Mouse (Mus musculus): ENCODE results near the gene Rad23a. TPM values are rescaled to one million over a fixed set of nuclear protein-coding genes. Genes with fewer than 3 reads are reported as not detected.

Rad23a gene
- total RNA-seq, 2 experiments from 2014 or later: 26.3 to 34.4 TPM

DNA sequence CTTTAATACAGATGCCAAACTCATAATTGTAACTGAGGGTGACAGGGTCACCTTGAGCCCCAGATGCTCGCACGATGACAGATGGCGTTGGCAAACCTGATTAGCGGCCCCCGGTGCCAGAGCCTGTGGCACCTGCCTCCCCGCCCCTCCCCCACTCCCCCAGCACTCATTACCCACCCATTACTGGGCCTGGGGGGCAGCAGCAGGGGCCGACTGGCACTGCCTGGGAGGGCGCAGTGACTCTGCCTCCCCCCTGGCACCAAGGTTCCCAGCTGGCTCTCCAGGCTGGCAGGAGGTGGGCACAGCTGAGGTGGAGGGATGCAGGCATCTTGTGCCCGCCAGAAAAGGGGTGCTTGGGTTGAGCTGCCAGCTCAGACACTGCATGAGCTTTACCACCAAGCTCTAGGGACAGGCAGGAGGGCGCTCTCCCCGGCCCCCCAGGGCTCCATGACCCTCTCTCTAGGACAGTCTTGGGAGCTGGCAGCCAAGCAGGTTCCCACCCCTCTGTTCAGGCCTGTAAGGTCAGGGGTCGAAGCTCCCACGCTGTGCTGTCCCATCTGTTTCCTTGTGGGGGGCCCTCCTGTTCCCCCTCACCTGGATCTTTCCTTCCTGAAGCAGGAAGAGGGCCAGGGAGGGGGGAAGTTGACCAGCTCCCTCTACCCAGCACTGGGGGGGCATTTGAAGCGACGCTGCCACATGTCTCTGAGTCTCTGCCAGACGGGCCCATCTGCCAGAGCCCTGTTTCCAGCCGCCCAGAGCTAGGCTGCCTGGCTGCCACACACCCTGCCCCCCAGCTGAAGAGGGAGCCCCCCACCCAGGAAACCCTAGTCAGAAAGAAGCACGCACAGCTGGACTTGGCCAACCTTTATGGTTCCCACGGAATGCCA is 25.7 kb downstream of the Rad23a start:
- no peak for ATAC-seq (replicated peaks; ENCODE audit: poor library complexity)

DNA sequence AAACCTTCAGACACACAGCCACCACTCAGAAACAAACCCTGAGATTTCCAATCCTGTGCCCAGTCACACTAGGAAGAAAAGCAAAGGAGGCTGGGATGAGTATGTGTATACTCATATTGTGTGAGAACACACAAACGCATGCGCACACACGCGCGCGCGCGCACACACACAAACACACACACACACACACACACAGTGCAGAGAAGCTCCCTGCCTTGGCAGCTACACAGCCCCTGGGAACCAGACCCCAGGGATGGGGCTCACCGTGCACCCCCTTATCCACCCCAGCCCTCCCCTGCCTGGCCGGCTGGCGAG is 26.3 kb downstream of the Rad23a start:
- no peak for ATAC-seq (replicated peaks; ENCODE audit: poor library complexity)

DNA sequence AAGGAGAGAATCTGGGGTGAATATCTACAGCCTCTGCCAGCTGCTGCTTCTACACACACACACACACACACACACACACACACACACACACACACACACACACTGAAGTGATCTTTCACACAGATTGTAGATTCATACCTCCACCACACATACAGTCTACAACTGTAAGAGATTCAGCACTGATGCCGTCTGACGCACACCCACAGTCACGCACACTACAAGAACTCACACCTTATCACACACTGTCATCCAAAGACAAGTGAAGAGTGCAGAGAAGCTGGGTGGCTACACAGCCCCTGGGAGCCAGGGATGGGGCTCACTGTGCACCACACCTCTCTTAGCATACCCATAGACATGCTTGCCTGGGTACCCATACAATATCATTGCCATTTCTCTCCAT is 26.6 kb downstream of the Rad23a start:
- no peak for ATAC-seq (replicated peaks; ENCODE audit: poor library complexity)

DNA sequence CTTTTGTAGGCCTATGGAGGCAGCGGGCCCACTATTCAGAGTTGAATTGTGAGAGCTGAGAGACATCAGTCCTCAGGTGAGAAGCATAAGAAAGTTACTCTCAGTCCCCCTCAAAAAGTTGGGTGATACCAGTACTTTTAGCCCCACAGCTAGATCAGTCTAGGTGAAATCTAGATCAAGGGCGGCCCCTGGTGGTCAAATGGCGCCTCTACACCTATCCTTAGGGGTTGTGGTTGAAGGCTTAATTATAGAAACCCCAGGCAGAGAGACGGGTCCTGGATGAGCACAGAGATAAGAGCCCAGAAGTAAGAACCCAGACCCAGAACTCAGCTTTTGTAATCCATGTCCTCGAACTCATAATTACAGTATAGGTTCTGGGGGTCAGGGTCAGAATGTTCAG is 27.4 kb downstream of the Rad23a start:
- ATAC-seq (replicated peaks; ENCODE audit: poor library complexity): peak; percentile 70

DNA sequence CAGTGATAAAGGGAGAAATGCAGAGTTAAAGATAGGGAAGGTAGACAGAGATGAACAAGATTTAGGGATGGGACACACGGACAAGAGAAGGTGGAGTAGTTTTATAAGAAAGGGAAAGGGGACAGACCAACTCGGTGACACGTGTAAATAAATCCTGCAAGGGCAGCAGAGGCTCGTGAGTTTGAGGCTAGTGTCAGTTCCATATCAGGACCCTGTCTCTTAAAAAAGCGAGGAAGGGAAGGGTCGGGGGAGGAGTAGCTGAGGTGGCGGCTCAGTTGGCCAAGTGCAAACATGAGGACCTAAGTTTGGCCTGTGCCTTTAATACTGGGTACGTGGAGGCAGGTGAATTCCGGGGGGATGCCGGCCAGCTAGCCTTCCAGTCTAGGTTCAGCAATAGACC is 29.2 kb downstream of the Rad23a start:
- no peak for ATAC-seq (replicated peaks; ENCODE audit: poor library complexity)

DNA sequence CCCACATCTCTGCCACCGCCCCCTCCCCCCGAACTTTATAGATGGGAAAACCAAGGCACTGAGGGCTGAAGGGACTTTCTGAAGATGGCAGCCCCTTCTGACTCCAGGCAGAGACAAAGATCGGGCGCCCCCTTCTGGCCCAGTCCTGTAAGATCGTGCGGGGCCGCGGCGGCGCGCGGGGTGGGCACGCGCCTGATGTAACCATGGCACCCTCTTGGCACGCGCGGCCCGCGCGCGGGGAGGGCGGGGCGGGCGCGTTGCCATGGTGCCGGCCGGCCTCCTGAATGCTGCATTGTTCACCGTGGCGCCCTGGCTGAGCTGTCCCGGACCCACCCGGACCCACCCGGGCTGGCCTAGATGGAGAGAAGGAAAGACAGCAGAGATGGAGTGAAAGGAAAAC is 29.6 kb downstream of the Rad23a start:
- peak; percentile 77 for ATAC-seq (replicated peaks; ENCODE audit: poor library complexity)

DNA sequence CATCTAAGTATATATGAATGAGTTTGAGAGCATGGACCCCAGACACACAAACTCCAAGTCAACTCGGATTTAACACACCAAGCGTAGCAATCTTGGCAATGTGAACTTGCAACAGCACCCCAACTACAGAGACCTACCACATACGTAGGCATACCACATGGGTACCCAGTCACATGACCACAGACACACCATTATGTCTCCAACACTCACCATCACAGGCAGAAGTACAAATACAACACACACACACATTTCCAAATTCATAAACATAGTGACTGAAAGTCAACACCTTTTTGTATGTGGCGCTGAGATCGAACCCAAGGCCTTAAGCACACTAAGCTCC is 30.6 kb downstream of the Rad23a start:
- ATAC-seq (replicated peaks; ENCODE audit: poor library complexity): no peak

DNA sequence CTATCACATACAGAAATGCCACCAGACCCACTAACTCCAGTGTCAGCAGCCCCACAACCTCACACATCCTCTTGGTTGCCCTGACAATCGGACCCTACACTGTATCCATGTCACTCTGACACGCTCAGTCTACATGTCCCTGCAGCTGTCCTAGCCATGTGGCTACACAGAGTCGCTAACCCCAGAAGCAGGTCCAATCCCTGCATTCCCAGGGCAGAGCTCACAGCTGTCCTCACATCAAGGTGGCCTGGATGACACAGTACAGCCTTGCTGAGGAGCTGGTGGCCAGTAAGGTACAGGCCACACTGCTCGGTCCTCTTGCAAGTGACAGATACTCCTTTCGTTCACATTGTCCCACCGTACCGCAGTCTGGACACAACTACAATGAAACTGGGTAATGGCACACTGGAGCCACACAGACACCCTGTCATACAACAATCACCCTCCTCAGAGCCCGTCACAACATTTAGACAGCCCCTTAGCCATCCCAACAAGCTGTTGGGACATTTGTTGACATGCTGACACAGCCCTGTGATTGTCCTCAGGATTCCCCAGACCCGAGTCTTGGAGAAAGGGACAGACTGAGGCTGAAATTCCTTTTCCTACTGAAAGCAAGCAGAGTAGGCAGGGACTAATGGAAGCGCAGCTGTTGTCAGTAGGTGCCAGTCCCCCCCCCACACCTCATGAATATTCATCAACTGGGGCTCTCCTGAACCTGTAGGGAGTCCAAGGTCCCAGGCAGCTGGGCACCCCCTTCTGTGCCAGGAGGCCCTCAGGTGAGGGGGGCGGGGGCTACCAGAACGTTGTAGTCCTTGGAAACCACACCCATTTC is 31.1 kb downstream of the Rad23a start:
- no peak for ATAC-seq (replicated peaks; ENCODE audit: poor library complexity)

DNA sequence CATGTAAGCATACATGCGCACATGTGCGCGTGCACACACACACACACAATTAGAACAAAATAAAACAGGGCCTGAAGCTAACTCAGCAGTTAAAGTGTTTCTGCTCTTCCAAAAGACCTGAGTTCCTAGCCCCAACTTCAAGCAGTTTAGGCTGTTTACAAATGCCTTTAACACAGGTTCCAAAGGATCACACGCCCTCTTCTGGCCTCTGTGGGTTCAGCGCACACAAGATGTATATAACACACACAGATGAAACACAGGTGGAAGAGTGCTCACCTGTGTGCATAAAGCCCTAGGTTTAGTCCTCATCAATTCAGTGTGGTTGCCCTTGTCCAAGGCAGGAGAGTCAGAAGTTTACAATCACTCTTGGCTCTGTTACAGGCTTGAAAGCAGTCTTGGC is 34.4 kb downstream of the Rad23a start:
- no peak for ATAC-seq (replicated peaks; ENCODE audit: poor library complexity)

DNA sequence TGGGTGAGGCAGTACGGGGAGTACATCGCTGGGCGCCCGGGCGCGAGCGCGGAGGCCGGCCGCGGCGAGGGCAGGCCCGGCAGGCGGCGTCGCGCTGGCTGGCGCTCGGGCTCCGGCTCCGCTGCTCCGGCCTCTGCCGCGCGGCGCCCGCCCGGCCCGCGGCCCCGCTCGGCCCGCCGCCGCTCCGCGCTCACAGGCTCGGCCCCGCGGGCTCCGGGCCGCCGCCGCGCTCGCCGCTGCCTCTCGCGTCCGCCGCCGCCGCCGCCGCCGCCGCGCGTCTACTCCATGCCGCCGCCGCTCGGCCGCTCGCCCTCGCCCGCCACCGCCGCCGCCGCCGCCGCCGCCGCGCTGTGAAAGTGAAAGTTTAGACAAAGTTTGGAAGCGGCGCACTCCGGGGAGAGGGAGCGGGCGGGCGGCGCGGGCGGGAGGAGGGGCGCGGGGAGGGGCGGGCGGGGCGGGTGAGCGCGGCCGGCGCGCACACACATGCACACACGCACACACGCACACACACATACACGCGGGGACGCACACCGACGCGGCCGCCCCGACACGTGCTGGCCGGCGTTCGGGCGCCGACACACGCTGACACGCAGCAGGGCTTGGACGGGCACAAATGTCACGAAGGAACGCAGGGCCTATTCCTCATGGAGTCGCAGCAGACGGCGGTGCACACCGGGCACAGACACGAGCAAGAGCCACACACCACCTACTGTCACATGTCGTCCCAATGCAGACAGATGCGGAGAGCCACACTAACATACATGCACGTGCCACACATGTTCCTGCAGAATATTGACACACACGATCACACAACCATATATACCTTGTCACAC is 40.2 kb downstream of the Rad23a start, which contains the start of gene Nfix:
Nfix (minus strand) TSS at position 346 of the 833 bp plus-strand sequence.
- peak; percentile 48 for ATAC-seq (replicated peaks; ENCODE audit: poor library complexity)

DNA sequence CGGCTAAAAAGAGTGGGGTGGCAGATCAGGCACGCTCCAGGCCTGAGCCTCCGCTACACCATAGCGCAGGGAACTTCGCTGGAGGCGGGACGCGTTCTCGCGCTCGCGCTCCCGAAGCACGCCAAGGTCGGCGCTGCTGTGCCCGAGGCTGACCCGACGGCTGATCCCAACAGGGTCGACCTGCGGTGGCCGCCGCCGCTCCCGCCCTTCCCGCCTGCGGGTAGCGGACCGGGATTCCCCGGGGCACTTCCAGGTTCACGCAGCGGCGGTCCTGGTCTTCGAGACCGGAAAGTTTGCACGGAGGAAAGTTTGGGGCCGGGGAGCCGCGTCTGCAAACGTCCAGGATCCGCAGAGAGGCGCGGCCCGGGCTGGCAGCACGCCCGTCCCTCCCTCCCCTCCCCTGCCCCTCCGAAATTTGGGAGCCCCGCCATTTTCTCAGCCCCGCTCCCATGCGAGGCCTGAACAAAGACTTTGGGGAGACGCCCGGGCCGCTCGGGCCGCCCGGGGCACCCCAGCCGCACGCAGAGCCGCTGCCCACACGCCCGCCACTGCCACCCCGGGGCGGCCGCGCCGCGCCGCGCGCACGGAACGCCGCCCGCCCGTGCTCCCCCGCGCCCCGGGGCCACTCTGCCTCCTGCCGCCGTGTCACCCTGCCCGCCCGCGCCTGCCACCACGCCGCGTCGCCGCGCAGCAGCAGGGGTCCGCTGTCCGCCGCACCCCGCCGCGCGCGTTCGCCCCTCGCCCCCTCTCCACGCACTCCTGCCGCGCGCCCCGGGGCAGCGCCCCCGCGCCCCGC is 41.1 kb downstream of the Rad23a start:
- peak; percentile 59 for ATAC-seq (replicated peaks; ENCODE audit: poor library complexity)

DNA sequence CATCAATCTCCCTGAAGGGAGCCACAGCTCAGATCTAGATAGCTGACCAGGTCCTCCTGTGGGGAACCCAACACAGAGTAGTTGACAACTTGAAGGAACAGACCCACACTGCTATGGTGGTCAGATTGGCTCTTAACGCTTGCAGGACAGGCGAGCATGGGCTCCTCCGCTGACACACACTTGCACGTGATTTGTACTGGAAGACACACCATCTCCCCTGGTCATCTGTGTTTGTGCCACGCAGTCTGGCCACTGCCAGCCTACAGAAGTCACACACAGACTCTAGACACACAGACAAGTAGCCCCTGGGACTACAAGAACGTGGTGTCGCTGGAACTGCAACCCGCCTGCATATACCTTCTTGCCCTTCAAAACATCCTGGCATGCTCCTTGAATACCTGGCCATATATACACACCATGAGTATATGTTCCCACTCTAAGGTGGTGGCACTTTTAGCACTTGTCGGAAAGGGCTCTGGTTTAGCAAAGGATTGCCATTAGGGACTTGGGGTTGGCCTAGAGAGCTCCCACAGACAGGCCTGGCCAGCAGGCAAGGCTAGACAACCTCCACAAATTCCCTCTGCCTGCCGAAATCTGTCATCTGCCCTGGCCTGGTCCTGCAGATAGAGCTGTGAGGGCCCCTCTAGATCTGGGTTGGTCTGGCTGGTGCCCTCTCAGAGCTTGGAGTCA is 41.9 kb downstream of the Rad23a start:
- ATAC-seq (replicated peaks; ENCODE audit: poor library complexity): no peak

DNA sequence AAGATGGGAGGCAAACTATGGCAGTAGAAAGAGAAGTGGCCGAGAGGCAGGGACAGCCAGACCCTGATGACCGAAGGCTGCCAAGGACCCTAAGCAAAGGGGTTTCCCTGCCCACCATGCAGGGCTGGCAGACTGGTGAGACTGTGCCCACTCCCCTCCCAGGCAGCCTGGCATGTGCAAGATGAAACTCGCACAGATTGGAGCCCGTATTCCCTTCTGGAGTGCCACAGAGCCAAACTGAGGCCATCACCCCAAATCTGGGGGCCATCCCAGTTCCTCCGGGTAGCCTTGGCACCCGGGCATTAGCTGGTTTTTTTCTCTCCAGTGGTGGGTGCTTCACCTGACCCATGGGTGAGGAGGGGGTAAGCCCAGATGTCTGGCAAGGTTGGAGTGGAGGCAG is 42.5 kb downstream of the Rad23a start:
- no peak for ATAC-seq (replicated peaks; ENCODE audit: poor library complexity)

DNA sequence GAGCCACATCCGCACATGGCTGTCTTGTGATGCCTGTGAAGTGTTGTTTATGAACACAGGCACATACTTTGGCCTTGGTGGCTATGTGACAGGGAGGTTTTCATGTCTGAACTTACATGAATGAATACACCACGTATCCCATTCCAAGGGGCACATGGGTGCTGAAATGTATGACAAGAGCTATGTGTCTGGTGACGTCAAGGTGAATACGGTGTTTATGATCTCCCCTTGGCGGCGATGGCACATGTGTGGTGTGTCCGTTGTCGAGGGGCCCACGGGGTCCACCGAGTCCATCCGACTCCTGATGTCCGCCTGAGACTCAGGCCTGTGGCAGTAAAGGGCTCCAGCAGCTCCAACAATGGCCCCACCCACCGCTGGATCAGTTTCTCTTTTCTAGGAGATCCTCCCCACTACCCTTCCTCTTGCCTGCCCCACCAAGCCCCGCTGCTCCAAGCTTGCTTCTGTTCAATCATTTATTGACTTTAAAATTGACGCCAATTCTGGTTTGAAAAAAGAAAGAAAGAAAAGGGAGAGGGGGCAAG is 43.1 kb downstream of the Rad23a start:
- ATAC-seq (replicated peaks; ENCODE audit: poor library complexity): no peak

DNA sequence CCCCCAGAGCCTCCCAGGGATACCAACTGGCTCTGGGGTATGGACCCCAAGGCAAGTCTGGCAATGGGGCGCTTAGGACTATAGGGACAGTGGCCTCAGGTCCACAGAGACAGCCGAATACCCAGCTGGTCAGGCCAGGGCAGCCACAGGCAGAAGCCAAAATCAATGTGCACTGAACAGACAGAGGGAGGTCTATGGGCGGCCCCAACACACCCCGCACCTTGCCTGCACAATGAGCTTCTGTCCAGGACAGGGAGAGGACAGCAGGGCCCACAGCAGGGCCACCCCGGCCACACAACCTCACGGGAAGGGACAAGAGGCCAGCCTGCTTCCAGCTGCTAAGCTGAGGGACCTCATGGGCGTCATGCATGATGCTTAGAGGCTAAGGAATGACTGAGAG is 46.0 kb downstream of the Rad23a start:
- no peak for ATAC-seq (replicated peaks; ENCODE audit: poor library complexity)

DNA sequence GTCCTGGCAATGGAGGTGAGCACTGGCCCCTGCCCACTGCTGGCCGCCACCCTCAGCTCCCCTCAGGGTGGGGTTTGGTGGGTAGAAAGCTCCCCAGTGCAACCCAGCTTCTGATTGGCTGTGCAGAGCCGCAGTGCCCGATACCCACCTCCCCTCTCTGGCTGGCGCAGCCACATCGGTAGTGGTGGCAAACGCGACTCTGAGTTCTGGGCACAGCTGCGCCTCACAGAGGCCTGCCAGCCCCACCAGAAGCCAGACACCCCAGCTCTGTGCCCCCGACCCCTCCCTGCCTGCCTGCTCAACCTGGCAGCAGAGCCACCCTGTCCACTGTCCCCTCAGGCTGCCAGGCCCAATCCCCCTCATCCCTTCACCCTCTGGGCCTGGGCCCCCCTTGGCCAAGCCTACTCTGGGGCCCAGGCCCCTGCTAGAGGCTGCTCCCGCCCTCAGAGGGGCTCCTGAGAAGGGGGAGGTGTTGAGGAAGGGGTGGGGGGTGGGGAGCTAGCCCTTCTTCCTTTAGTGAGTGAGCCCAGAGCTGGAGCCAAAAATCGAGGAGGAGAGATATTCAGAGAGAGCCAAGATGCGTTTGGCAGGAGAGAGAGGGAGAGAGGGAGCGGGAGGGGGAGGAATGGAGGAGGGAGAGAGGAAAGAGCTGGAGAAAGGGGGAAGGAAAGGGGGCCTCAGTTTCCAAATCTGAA is 46.5 kb downstream of the Rad23a start:
- no peak for ATAC-seq (replicated peaks; ENCODE audit: poor library complexity)

DNA sequence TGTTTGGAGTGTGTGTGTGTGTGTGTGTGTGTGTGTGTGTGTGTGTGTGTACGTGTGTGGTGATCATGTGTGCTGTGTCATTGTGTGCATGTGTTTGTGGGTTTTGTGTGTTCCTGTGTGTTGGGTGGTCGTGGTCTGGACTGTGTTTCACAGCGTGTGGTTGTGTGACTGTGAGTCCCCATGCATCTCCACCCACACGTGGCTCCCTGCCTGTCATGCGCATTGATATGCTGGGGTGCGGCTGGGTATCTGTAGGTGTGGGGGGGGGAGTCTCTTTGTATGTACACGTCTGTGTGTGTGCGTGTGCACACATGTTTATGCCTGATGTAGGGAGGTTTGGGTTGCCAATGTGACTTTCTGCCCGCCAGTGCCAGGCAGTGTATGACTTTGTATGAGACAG is 47.3 kb downstream of the Rad23a start:
- 0 out of 2 replicates have a peak, but pooled peaks have one; percentile 23 for ATAC-seq (replicated peaks; ENCODE audit: poor library complexity)

DNA sequence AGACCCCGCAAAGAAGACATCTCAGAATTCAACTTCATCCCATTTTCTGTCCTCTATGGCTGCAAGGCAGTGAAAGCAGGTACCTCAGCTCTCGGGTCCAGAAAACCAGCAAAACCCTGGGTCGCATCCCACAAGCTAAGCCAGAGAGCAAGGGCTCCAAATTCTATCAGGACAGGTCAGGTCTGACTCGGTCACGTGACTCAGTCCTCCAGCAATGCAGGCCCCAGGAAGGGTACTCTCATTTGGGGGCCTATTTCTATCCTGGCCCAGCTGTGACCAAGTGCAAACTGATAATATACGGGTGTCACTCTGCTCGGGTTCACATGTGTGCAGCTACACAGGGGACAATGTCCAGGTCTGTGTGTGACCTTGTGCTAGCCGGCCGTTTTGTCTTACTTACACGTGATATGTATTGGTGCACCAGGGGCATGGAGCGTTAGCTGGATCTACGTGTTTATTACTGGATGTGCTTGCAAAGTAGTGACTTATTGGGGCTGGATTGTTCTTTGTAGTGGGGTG is 48.0 kb downstream of the Rad23a start:
- no peak for ATAC-seq (replicated peaks; ENCODE audit: poor library complexity)

DNA sequence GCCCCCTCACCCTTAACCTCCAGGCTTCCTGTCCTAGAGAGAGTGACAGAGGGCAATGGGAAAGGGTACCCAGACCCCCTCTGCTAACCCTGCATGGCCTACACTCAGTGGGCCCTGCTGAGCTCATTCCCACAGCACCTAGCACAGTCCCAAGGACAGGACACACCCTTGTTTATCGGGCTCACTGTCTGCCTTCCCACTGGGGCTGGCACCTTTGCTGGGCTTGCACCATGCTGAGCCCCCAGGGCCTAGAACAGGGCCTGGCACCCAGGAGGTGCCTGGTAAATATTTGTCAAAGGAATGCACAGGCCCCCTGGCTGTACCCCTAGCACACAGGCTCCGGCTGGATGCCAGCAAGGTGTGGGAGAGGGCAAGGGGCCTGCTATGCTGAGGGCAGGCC is 49.9 kb downstream of the Rad23a start:
- ATAC-seq (replicated peaks; ENCODE audit: poor library complexity): no peak; the same call in 1 of the 2 replicates
